Comparison of ENCODE assay signal across 22 mouse cellular contexts in genomic region chr17:25044879-25045278, GRCm38 (mm10). TPM values are rescaled to one million over a fixed set of nuclear protein-coding genes. Genes with fewer than 3 reads are reported as not detected.
DNase-seq lines count a peak whose midpoint lies in the region; ATAC-seq and TF ChIP-seq lines count a peak whose summit lies in the region.
"Had no signal": no experiment of that assay in that cellular context is flagged by ENCODE, and none has a peak within 500 bp of the region (broad histone marks: within the 10 kb centered on the region; RNA-seq: fewer than 3 reads in every experiment).

No protein-coding gene starts in this region.

- peak; percentile 24; the same call in 1 of the 2 replicates for TF ChIP-seq CTCF in liver, postnatal 0 days (IDR thresholded peaks at IDR 0.05; ENCODE audit: low read depth)
- TF ChIP-seq CTCF in CH12.LX (conservative IDR thresholded peaks at IDR 0.05 in 1 of 2, IDR thresholded peaks at IDR 0.05 in 1 of 2; ENCODE audit: low read depth in 2 of 2, low read length in 2 of 2) = no peak

- H3K4me3 ChIP-seq in liver, postnatal 0 days (ENCODE audit: low read depth, low read length) = no peak overlapping the region
- H3K4me3 ChIP-seq in CH12.LX (replicated peaks in 1 of 3; ENCODE audit: low read depth in 2 of 3, low read length in 2 of 3, poor library complexity in 1 of 3) = peak overlapping the region; percentile 3 to 53 (median 36)
- H3K4me3 ChIP-seq: forebrain, embryonic 10.5 days; heart, embryonic 12.5 days; limb, embryonic 12.5 days; liver, embryonic 13.5 days; megakaryocyte, embryonic 14.5 days; midbrain, embryonic 13.5 days had no signal

- TF ChIP-seq RAD21 in CH12.LX (IDR thresholded peaks at IDR 0.05; ENCODE audit: low read depth, low read length) = peak; percentile 12; the same call in 1 of the 2 replicates

- TF ChIP-seq EP300 in liver, postnatal 0 days (IDR thresholded peaks at IDR 0.05; ENCODE audit: low read depth) = no peak
- peak; percentile 69; the same call in 1 of the 2 replicates for TF ChIP-seq EP300 in CH12.LX (IDR thresholded peaks at IDR 0.05; ENCODE audit: low read length)

- H3K79me2 ChIP-seq in CH12.LX (replicated peaks; ENCODE audit: control insufficient read depth, extremely low read depth, insufficient read depth, poor library complexity, severe bottlenecking) = no peaks in the 10 kb centered on the region

- peak overlapping the region; percentile 26; the same call in 1 of the 2 replicates for H3K4me2 ChIP-seq in liver, postnatal 0 days (ENCODE audit: low read depth, low read length)
- peak overlapping the region; percentile 45 for H3K4me2 ChIP-seq in CH12.LX (ENCODE audit: insufficient read depth, low read depth, poor library complexity, severe bottlenecking)
- H3K4me2 ChIP-seq: heart, embryonic 12.5 days; hindbrain, embryonic 14.5 days; limb, embryonic 12.5 days; liver, embryonic 13.5 days; lung, embryonic 14.5 days; midbrain, embryonic 13.5 days had no signal

- H3K9ac ChIP-seq in liver, postnatal 0 days (replicated peaks) = no peak overlapping the region
- H3K9ac ChIP-seq in CH12.LX (ENCODE audit: insufficient read depth, low read depth) = no peak overlapping the region
- H3K9ac ChIP-seq: heart, embryonic 12.5 days; hindbrain, embryonic 14.5 days; limb, embryonic 12.5 days; liver, embryonic 13.5 days; lung, embryonic 14.5 days; midbrain, embryonic 13.5 days had no signal

- peaks cover 4% of the 10 kb centered on the region; the same call in 1 of the 2 replicates for H3K36me3 ChIP-seq in liver, postnatal 0 days (replicated peaks; ENCODE audit: insufficient read depth, low read length)
- peaks cover 14 to 43% of the 10 kb centered on the region in 2 experiments for H3K36me3 ChIP-seq in CH12.LX (replicated peaks in 1 of 2; ENCODE audit: control insufficient read depth in 1 of 2, insufficient read depth in 1 of 2, low read length in 1 of 2)
- H3K36me3 ChIP-seq in splenic B cell, adult 2 months (ENCODE audit: control insufficient read depth, insufficient read depth, low read length, poor library complexity, severe bottlenecking) = peaks cover 4% of the 10 kb centered on the region; the same call in 1 of the 2 replicates

- in situ Hi-C loops in CH12.LX (cut with MboI; ENCODE audit: low pct_ligation_motif_present, low pct_unique_long_range_greater_than_20kb, low sequenced_read_pairs) = no loop called here

- H3K9me3 ChIP-seq in liver, postnatal 0 days (ENCODE audit: low read length) = no peaks in the 10 kb centered on the region
- H3K9me3 ChIP-seq in CH12.LX (replicated peaks; ENCODE audit: low read length) = no peaks in the 10 kb centered on the region
- H3K9me3 ChIP-seq: forebrain, embryonic 10.5 days; heart, embryonic 12.5 days; limb, embryonic 12.5 days; liver, embryonic 13.5 days; megakaryocyte, embryonic 14.5 days; midbrain, embryonic 13.5 days had no signal

- 30% methylated on average over 7 of the region's 7 CpGs for WGBS in liver, postnatal 0 days (ENCODE audit: insufficient replicate concordance)

- dilution Hi-C loops in CH12.LX (cut with MboI; ENCODE audit: extremely low pct_ligation_motif_present, extremely low pct_unique_long_range_greater_than_20kb, low sequenced_read_pairs) = no loop called here

- DNase-seq in liver, postnatal 0 days = no peak
- DNase-seq in liver (no peak), CH12.LX (ENCODE audit: extremely low read depth) (peak; percentile 84)
- DNase-seq in splenic B cell, adult 2 months (ENCODE audit: low read depth, low spot score) = peak; percentile 92
- no peak for DNase-seq in frontal cortex, adult 2 months (ENCODE audit: extremely low spot score in 1 of 2, low spot score in 1 of 2)
- DNase-seq: adrenal gland, postnatal 25 days; cerebellum, adult 9-11 months; kidney, adult 18-20 months; liver, embryonic 13.5 days; lung, embryonic 14.5 days; thymus, postnatal 36 days had no signal

- no peak for ATAC-seq in liver, postnatal 0 days
- peak; percentile 56; the same call in 1 of the 2 replicates for ATAC-seq in common myeloid progenitor, adult 5-6 weeks (replicated peaks; ENCODE audit: low read depth, poor library complexity, severe bottlenecking)
- no peak for ATAC-seq in frontal cortex, adult (ENCODE audit: low TSS enrichment)
- ATAC-seq: forebrain, embryonic 16.5 days; inflammation-experienced regulatory T-cells, adult 6 months; midbrain, embryonic 13.5 days had no signal

- no peak; the same call in 1 of the 2 replicates for TF ChIP-seq POLR2A in CH12.LX (IDR thresholded peaks at IDR 0.05; ENCODE audit: low read depth, low read length)

- H3K27me3 ChIP-seq in liver, postnatal 0 days (ENCODE audit: insufficient read depth, low read length) = no peaks in the 10 kb centered on the region
- no peaks in the 10 kb centered on the region for H3K27me3 ChIP-seq in CH12.LX (replicated peaks)
- H3K27me3 ChIP-seq in splenic B cell, adult 2 months (ENCODE audit: control insufficient read depth, insufficient read depth, low read length, poor library complexity, severe bottlenecking) = no peaks in the 10 kb centered on the region
- H3K27me3 ChIP-seq: heart, embryonic 12.5 days; limb, embryonic 12.5 days; liver, embryonic 13.5 days; megakaryocyte, embryonic 14.5 days; midbrain, embryonic 13.5 days had no signal

- no peaks in the 10 kb centered on the region for H3K4me1 ChIP-seq in liver, postnatal 0 days (ENCODE audit: insufficient read depth)
- H3K4me1 ChIP-seq in CH12.LX (ENCODE audit: control insufficient read depth in 1 of 2, insufficient read depth in 2 of 2) = peaks cover 30 to 57% of the 10 kb centered on the region in 2 experiments
- H3K4me1 ChIP-seq: forebrain, embryonic 10.5 days; heart, embryonic 12.5 days; limb, embryonic 12.5 days; liver, embryonic 13.5 days; midbrain, embryonic 13.5 days had no signal

- H3K27ac ChIP-seq in liver, postnatal 0 days (ENCODE audit: low read depth) = no peak overlapping the region
- peak overlapping the region; percentile 88 for H3K27ac ChIP-seq in CH12.LX (ENCODE audit: insufficient read depth, low read depth)
- H3K27ac ChIP-seq: forebrain, embryonic 10.5 days; hindbrain, embryonic 14.5 days; kidney, postnatal 0 days; limb, embryonic 12.5 days; liver, embryonic 13.5 days; midbrain, embryonic 13.5 days had no signal

TF ChIP-seq in CH12.LX, 34 proteins besides CTCF, POLR2A, EP300 and RAD21:
- no peak for TF ChIP-seq MAFK (IDR thresholded peaks at IDR 0.05; ENCODE audit: insufficient replicate concordance, low read length)
- 0 out of 2 replicates have a peak, but pooled peaks have one; percentile 41 for TF ChIP-seq MAZ (IDR thresholded peaks at IDR 0.05; ENCODE audit: low read depth, low read length)
- TF ChIP-seq ETS1 (conservative IDR thresholded peaks at IDR 0.05; ENCODE audit: low read depth, low read length) = peak; percentile 64
- no peak for TF ChIP-seq POLR2AphosphoS2 (IDR thresholded peaks at IDR 0.05; ENCODE audit: low read depth, low read length)
- TF ChIP-seq ZNF384 (IDR thresholded peaks at IDR 0.05; ENCODE audit: low read depth, low read length) = peak; percentile 70; the same call in 1 of the 2 replicates
- peak; percentile 66 for TF ChIP-seq IRF4 (IDR thresholded peaks at IDR 0.05; ENCODE audit: low read depth, low read length)
- TF ChIP-seq MXI1 (IDR thresholded peaks at IDR 0.05; ENCODE audit: low read depth, low read length) = peak; percentile 36; the same call in 1 of the 2 replicates
- TF ChIP-seq BHLHE40 (IDR thresholded peaks at IDR 0.05; ENCODE audit: low read depth, low read length) = peak; percentile 32; the same call in 1 of the 2 replicates
- TF ChIP-seq USF1 (IDR thresholded peaks at IDR 0.05; ENCODE audit: low read depth, low read length) = no peak
- TF ChIP-seq MYC (IDR thresholded peaks at IDR 0.05; ENCODE audit: low read depth, low read length) = 0 out of 2 replicates have a peak, but pooled peaks have one; percentile 32
- TF ChIP-seq ELF1 (IDR thresholded peaks at IDR 0.05; ENCODE audit: low read depth, low read length) = peak; percentile 63; the same call in 1 of the 2 replicates
- TF ChIP-seq CHD2 (IDR thresholded peaks at IDR 0.05; ENCODE audit: low read length) = no peak
- 0 out of 2 replicates have a peak, but pooled peaks have one; percentile 28 for TF ChIP-seq TBP (conservative IDR thresholded peaks at IDR 0.05; ENCODE audit: low read depth, low read length)
- peak; percentile 95; the same call in 1 of the 2 replicates for TF ChIP-seq MEF2A (IDR thresholded peaks at IDR 0.05; ENCODE audit: borderline replicate concordance, low read depth, low read length)
- no peak for TF ChIP-seq E2F4 (IDR thresholded peaks at IDR 0.05; ENCODE audit: insufficient replicate concordance, low read depth, low read length)
- TF ChIP-seq SIN3A (IDR thresholded peaks at IDR 0.05; ENCODE audit: low read length) = 0 out of 2 replicates have a peak, but pooled peaks have one; percentile 38
- TF ChIP-seq USF2 (conservative IDR thresholded peaks at IDR 0.05; ENCODE audit: low read depth, low read length) = no peak
TF ChIP-seq in CH12.LX: peak in this region for 11.

RNA-seq across cellular contexts. Expression of gene Ift140, which starts 29.0 kb away (rescaled TPM):
- polyA plus RNA-seq in liver, postnatal 0 days (2015; fragmentation: Nextera tagmentation; extraction: Ambion mirVana) = 36.9 and 42.7 TPM in 2 replicates
- total RNA-seq in CH12.LX (2012; rRNA removed) = 16.6 and 24.4 TPM in 2 replicates
- 26.4 and 27.0 TPM in 2 replicates for total RNA-seq in CH12.LX (2014; rRNA removed)
- 33.4 and 34.8 TPM in 2 replicates for polyA plus RNA-seq in CH12.LX (2012; ENCODE audit: insufficient read length, low read depth)
- 21.6 and 41.7 TPM in 2 replicates for total RNA-seq in common myeloid progenitor, adult 5-6 weeks (2017)
- polyA plus RNA-seq in frontal cortex, adult 2 months (2012; rRNA removed) = 19.0 and 23.6 TPM in 2 replicates

RNA-seq across cellular contexts. Expression of gene Cramp1l, which starts 29.3 kb away (rescaled TPM):
- polyA plus RNA-seq in liver, postnatal 0 days (2015; fragmentation: Nextera tagmentation; extraction: Ambion mirVana) = 1.4 and 1.8 TPM in 2 replicates
- total RNA-seq in CH12.LX (2012; rRNA removed) = 4.3 and 4.4 TPM in 2 replicates
- total RNA-seq in CH12.LX (2014; rRNA removed) = 2.0 and 2.1 TPM in 2 replicates
- polyA plus RNA-seq in CH12.LX (2012; ENCODE audit: insufficient read length, low read depth) = 6.8 and 6.9 TPM in 2 replicates
- 10.5 and 14.8 TPM in 2 replicates for total RNA-seq in common myeloid progenitor, adult 5-6 weeks (2017)
- polyA plus RNA-seq in frontal cortex, adult 2 months (2012; rRNA removed) = 21.5 and 22.2 TPM in 2 replicates

RNA-seq across cellular contexts. Expression of gene Tmem204, which starts 38.5 kb away (rescaled TPM):
- 8.3 and 9.4 TPM in 2 replicates for polyA plus RNA-seq in liver, postnatal 0 days (2015; fragmentation: Nextera tagmentation; extraction: Ambion mirVana)
- total RNA-seq in CH12.LX (2012; rRNA removed) (0.08 TPM in 1 of 2 replicates, not detected in the other), CH12.LX (2014; rRNA removed) (not detected in 2 replicates)
- polyA plus RNA-seq in CH12.LX (2012; ENCODE audit: insufficient read length, low read depth) = 1.6 and 1.9 TPM in 2 replicates
- not detected in 2 replicates for total RNA-seq in common myeloid progenitor, adult 5-6 weeks (2017)
- 16.2 and 16.3 TPM in 2 replicates for polyA plus RNA-seq in frontal cortex, adult 2 months (2012; rRNA removed)

Comparison
In these comparisons a context has a peak if more than half of its experiments do, and no peak if none do; other contexts are left out.
1. DNase-seq: peak in CH12.LX (single experiment) and splenic B cell, adult 2 months (single experiment); none in liver, postnatal 0 days (single experiment), liver (single experiment) and frontal cortex, adult 2 months (0 of 2).